22 mouse cellular contexts compared by ENCODE assay signal in genomic region chr2:65014552-65014951, GRCm38 (mm10). TPM values are rescaled to one million over a fixed set of nuclear protein-coding genes. Genes with fewer than 3 reads are reported as not detected.
DNase-seq lines count a peak whose midpoint lies in the region; ATAC-seq and TF ChIP-seq lines count a peak whose summit lies in the region.
"Had no signal": no experiment of that assay in that cellular context is flagged by ENCODE, and none has a peak within 500 bp of the region (broad histone marks: within the 10 kb centered on the region; RNA-seq: fewer than 3 reads in every experiment).

No protein-coding gene starts in this region.

- no peaks in the 10 kb centered on the region for H3K27me3 ChIP-seq in liver, adult 2 months (ENCODE audit: control insufficient read depth, insufficient read depth, low read length)
- H3K27me3 ChIP-seq in liver, embryonic 11.5 days (replicated peaks; ENCODE audit: control insufficient read depth, insufficient read depth, low read length), result no peaks in the 10 kb centered on the region
- no peaks in the 10 kb centered on the region for H3K27me3 ChIP-seq in liver, postnatal 0 days (ENCODE audit: insufficient read depth, low read length)
- no peaks in the 10 kb centered on the region for H3K27me3 ChIP-seq in midbrain, embryonic 11.5 days (ENCODE audit: control insufficient read depth, insufficient read depth, low read length)
- no peaks in the 10 kb centered on the region for H3K27me3 ChIP-seq in midbrain, embryonic 10.5 days (ENCODE audit: low read depth, poor library complexity, severe bottlenecking)
- H3K27me3 ChIP-seq: CH12.LX, Patski had no signal

- 16% methylated on average over 3 of the region's 3 CpGs for WGBS in liver, adult 2 months
- WGBS in liver, embryonic 11.5 days, result 76% methylated on average over 3 of the region's 3 CpGs
- WGBS in liver, postnatal 0 days (ENCODE audit: insufficient replicate concordance), result 50% methylated on average over 3 of the region's 3 CpGs
- WGBS in midbrain, embryonic 11.5 days, result 93% methylated on average over 3 of the region's 3 CpGs
- WGBS in midbrain, embryonic 10.5 days, result 82% methylated on average over 3 of the region's 3 CpGs

- H3K9ac ChIP-seq in liver, adult 2 months (ENCODE audit: low read depth, low read length), result no peak overlapping the region; the same call in 1 of the 2 replicates
- H3K9ac ChIP-seq in liver, embryonic 11.5 days (ENCODE audit: low read depth, low read length), result no peak overlapping the region
- H3K9ac ChIP-seq in liver, postnatal 0 days (replicated peaks), result no peak overlapping the region
- H3K9ac ChIP-seq in midbrain, embryonic 11.5 days (ENCODE audit: low read length), result no peak overlapping the region

- DNase-seq in liver, adult 2 months (ENCODE audit: extremely low read depth, low read depth, low spot score), result peak; percentile 98
- no peak for DNase-seq in liver, embryonic 11.5 days (ENCODE audit: low spot score)
- peak; percentile 23 for DNase-seq in liver, postnatal 0 days
- no peak for DNase-seq in liver
- peak; percentile 8 for DNase-seq in midbrain, embryonic 11.5 days (ENCODE audit: low spot score, missing footprints)
- no peak for DNase-seq in midbrain, embryonic 10.5 days (ENCODE audit: low spot score)
- DNase-seq: adrenal gland, adult 2 months; adrenal gland, adult 8-10 months; adrenal gland, postnatal 10 days; adrenal gland, postnatal 14 days; adrenal gland, postnatal 25 days; adrenal gland, postnatal 36 days; B cell, adult 2 months; cerebellum, adult 11 months; cerebellum, adult 11-12 months; cerebellum, adult 18-20 months had no signal

- peaks cover 23% of the 10 kb centered on the region; the same call in 1 of the 2 replicates for H3K79me2 ChIP-seq in liver, adult 2 months (ENCODE audit: control insufficient read depth, insufficient read depth, low read length)

- TF ChIP-seq EP300 in liver, postnatal 0 days (IDR thresholded peaks at IDR 0.05; ENCODE audit: low read depth), result peak; percentile 56

- no peak for ATAC-seq in liver, embryonic 11.5 days (replicated peaks; ENCODE audit: low FRiP score)
- ATAC-seq in liver, postnatal 0 days, result peak; percentile 80
- no peak for ATAC-seq in midbrain, embryonic 11.5 days (ENCODE audit: low FRiP score)
- ATAC-seq: activated CD4-positive, CD25-positive, alpha-beta regulatory T cell, adult 4 months; CD4-positive, CD25-positive, alpha-beta regulatory T cell, adult 4 months; Patski had no signal

- TF ChIP-seq CTCF in liver, adult 2 months (IDR thresholded peaks at IDR 0.05; ENCODE audit: low read depth, low read length), result no peak
- TF ChIP-seq CTCF in liver, postnatal 0 days (IDR thresholded peaks at IDR 0.05; ENCODE audit: low read depth), result no peak

- H3K36me3 ChIP-seq in liver, adult 2 months (ENCODE audit: control insufficient read depth, insufficient read depth, low read length), result peaks cover 10% of the 10 kb centered on the region
- H3K36me3 ChIP-seq in liver, embryonic 11.5 days (ENCODE audit: control insufficient read depth, insufficient read depth, low read length), result no peaks in the 10 kb centered on the region
- H3K36me3 ChIP-seq in liver, postnatal 0 days (replicated peaks; ENCODE audit: insufficient read depth, low read length), result no peaks in the 10 kb centered on the region
- no peaks in the 10 kb centered on the region for H3K36me3 ChIP-seq in midbrain, embryonic 11.5 days (ENCODE audit: control insufficient read depth, insufficient read depth, low read length)
- H3K36me3 ChIP-seq in midbrain, embryonic 10.5 days, result no peaks in the 10 kb centered on the region
- H3K36me3 ChIP-seq: G1E had no signal

- H3K4me1 ChIP-seq in liver, adult 2 months (ENCODE audit: control insufficient read depth, insufficient read depth, low read length), result peaks cover 17% of the 10 kb centered on the region
- H3K4me1 ChIP-seq in liver, embryonic 11.5 days (replicated peaks; ENCODE audit: control insufficient read depth, insufficient read depth, low read length), result no peaks in the 10 kb centered on the region
- 0 out of 2 replicates have a peak, but pooled peaks cover 2% of the 10 kb centered on the region for H3K4me1 ChIP-seq in liver, postnatal 0 days (ENCODE audit: insufficient read depth)
- H3K4me1 ChIP-seq in midbrain, embryonic 11.5 days (ENCODE audit: control insufficient read depth, insufficient read depth, low read length), result no peaks in the 10 kb centered on the region
- no peaks in the 10 kb centered on the region for H3K4me1 ChIP-seq in midbrain, embryonic 10.5 days

- no peak for TF ChIP-seq POLR2A in liver, adult 2 months (IDR thresholded peaks at IDR 0.05; ENCODE audit: extremely low read depth, insufficient read depth, low read length)

- no peaks in the 10 kb centered on the region for H3K9me3 ChIP-seq in liver, embryonic 11.5 days (ENCODE audit: control insufficient read depth, low read length)
- no peaks in the 10 kb centered on the region for H3K9me3 ChIP-seq in liver, postnatal 0 days (ENCODE audit: low read length)
- H3K9me3 ChIP-seq in midbrain, embryonic 11.5 days (ENCODE audit: control insufficient read depth, low read length), result no peaks in the 10 kb centered on the region
- no peaks in the 10 kb centered on the region for H3K9me3 ChIP-seq in midbrain, embryonic 10.5 days (replicated peaks)

- no peak overlapping the region for H3K4me2 ChIP-seq in liver, embryonic 11.5 days
- no peak overlapping the region for H3K4me2 ChIP-seq in liver, postnatal 0 days (ENCODE audit: low read depth, low read length)
- H3K4me2 ChIP-seq in midbrain, embryonic 11.5 days, result no peak overlapping the region

- H3K27ac ChIP-seq in liver, adult 2 months (replicated peaks; ENCODE audit: insufficient read depth, low read depth, low read length), result peak overlapping the region; percentile 90
- no peak overlapping the region for H3K27ac ChIP-seq in liver, embryonic 11.5 days (ENCODE audit: low read depth, low read length)
- H3K27ac ChIP-seq in liver, postnatal 0 days (ENCODE audit: low read depth), result peak overlapping the region; percentile 83
- no peak overlapping the region for H3K27ac ChIP-seq in midbrain, embryonic 11.5 days (ENCODE audit: low read depth, low read length)
- no peak overlapping the region for H3K27ac ChIP-seq in midbrain, embryonic 10.5 days (replicated peaks)

- H3K4me3 ChIP-seq in liver, adult 2 months (ENCODE audit: insufficient read depth, low read depth, low read length), result no peak overlapping the region
- no peak overlapping the region for H3K4me3 ChIP-seq in liver, embryonic 11.5 days (ENCODE audit: low read depth, low read length)
- H3K4me3 ChIP-seq in liver, postnatal 0 days (ENCODE audit: low read depth, low read length), result no peak overlapping the region
- no peak overlapping the region for H3K4me3 ChIP-seq in midbrain, embryonic 11.5 days (ENCODE audit: low read depth, low read length)
- no peak overlapping the region for H3K4me3 ChIP-seq in midbrain, embryonic 10.5 days

RNA-seq across cellular contexts. Expression of gene Grb14, which starts 10.2 kb away (rescaled TPM):
- 43.8 and 47.6 TPM in 2 replicates for total RNA-seq in liver, adult 2 months (2014; rRNA removed)
- 16.1 and 17.6 TPM in 2 replicates for polyA plus RNA-seq in liver, adult 2 months (2012; rRNA removed)
- polyA plus RNA-seq in liver, embryonic 11.5 days (2014; fragmentation: Nextera tagmentation; extraction: Ambion mirVana), result 7.7 and 8.1 TPM in 2 replicates
- polyA plus RNA-seq in liver, postnatal 0 days (2015; fragmentation: Nextera tagmentation; extraction: Ambion mirVana), result 39.9 and 45.7 TPM in 2 replicates
- polyA plus RNA-seq in midbrain, embryonic 11.5 days (2014; fragmentation: Nextera tagmentation; extraction: Ambion mirVana), result 5.7 and 6.8 TPM in 2 replicates
- polyA plus RNA-seq in midbrain, embryonic 10.5 days (2016; fragmentation: Nextera tagmentation; extraction: Ambion mirVana), result 3.9 and 5.1 TPM in 2 replicates
- total RNA-seq: MEL had no signal
- polyA plus RNA-seq: activated CD4-positive, CD25-positive, alpha-beta regulatory T cell, adult 4 months; CD4-positive, CD25-positive, alpha-beta regulatory T cell, adult 4 months; G1E had no signal

Comparison
In these comparisons a context has a peak if more than half of its experiments do, and no peak if none do; other contexts are left out.
1. DNase-seq: peak in liver, adult 2 months (single experiment), liver, postnatal 0 days (single experiment) and midbrain, embryonic 11.5 days (single experiment); none in liver, embryonic 11.5 days (single experiment), liver (single experiment) and midbrain, embryonic 10.5 days (single experiment).
2. H3K27ac ChIP-seq: peak in liver, adult 2 months (single experiment) and liver, postnatal 0 days (single experiment); none in liver, embryonic 11.5 days (single experiment), midbrain, embryonic 11.5 days (single experiment) and midbrain, embryonic 10.5 days (single experiment).